Mouse (Mus musculus) limb, embryonic 10.5 days (tissue): ENCODE data around the gene 1700061G19Rik. TPM values are rescaled to one million over a fixed set of nuclear protein-coding genes. Genes with fewer than 3 reads are reported as not detected.

Experiments
- DNase-seq: peaks from one replicate; pipeline ENCODE4 v3.0.0-alpha.2; 2017; ENCODE audit warnings: low spot score
- H3K27ac ChIP-seq: fragments of 300-500 bp; sonication (generic); 2 replicates; pipeline ENCODE4 v1.5.1; 2016; ENCODE audit warnings: mild to moderate bottlenecking
- H3K27me3 ChIP-seq: fragments of 300-500 bp; sonication (generic); 2 replicates; pipeline ENCODE4 v1.6.1; 2016; ENCODE audit warnings: low read depth, mild to moderate bottlenecking; ENCODE audit not compliant: poor library complexity, severe bottlenecking
- H3K36me3 ChIP-seq: fragments of 300-500 bp; sonication (generic); 2 replicates; pipeline ENCODE4 v1.6.1; 2016; ENCODE audit warnings: mild to moderate bottlenecking, moderate library complexity
- H3K4me1 ChIP-seq: fragments of 300-500 bp; sonication (generic); 2 replicates; pipeline ENCODE4 v1.6.1; 2016
- H3K4me3 ChIP-seq: fragments of 300-500 bp; sonication (generic); 2 replicates; pipeline ENCODE4 v1.5.1; 2016; ENCODE audit warnings: mild to moderate bottlenecking, moderate library complexity
- H3K9me3 ChIP-seq: fragments of 300-500 bp; sonication (generic); replicated peaks from 2 replicates; pipeline ENCODE4 v1.6.1; 2016; ENCODE audit warnings: mild to moderate bottlenecking
- WGBS: fragments of 180-500 bp; shearing (Covaris S2); methylation state at CpG from one replicate; pipeline ENCODE4 v1.1.7; 2016; 5-methylcytosine and 5-hydroxymethylcytosine counted together
- polyA plus RNA-seq: library from polyadenylated mRNA; unstranded; fragments of >200 nt; fragmentation: Nextera tagmentation; extraction: Ambion mirVana; gene quantifications from 2 replicates; pipeline ENCODE4 v1.2.1, GENCODE M21; 2016

1700061G19Rik gene
- polyA plus RNA-seq, 1 experiment from 2014 or later = 0.73 TPM

GRCm38 (mm10) chr17:56876981-56877380, 1.7 kb downstream of the 1700061G19Rik start:
- DNase-seq = no peak
- Histone ChIP-seq H3K4me1 (no peaks in the 10 kb centered on the region), H3K36me3 (no peaks in the 10 kb centered on the region), H3K9me3 (no peaks in the 10 kb centered on the region), H3K4me3 (no peak overlapping the region), H3K27me3 (no peaks in the 10 kb centered on the region), H3K27ac (no peak overlapping the region)
- WGBS = 76% methylated on average over 8 of the region's 8 CpGs

- no peak for DNase-seq
- H3K27me3 ChIP-seq = no peaks in the 10 kb centered on the region
- 92% methylated on average over 19 of the region's 19 CpGs for WGBS
- no peaks in the 10 kb centered on the region for H3K9me3 ChIP-seq
- no peak overlapping the region for H3K27ac ChIP-seq
- H3K36me3 ChIP-seq = no peaks in the 10 kb centered on the region
- H3K4me3 ChIP-seq = no peak overlapping the region
- H3K4me1 ChIP-seq = no peaks in the 10 kb centered on the region
These were observed 2.1 kb downstream of the 1700061G19Rik start for GRCm38 (mm10) chr17:56877426-56877825.

- Histone ChIP-seq H3K27me3 (no peaks in the 10 kb centered on the region), H3K9me3 (no peaks in the 10 kb centered on the region), H3K27ac (no peak overlapping the region), H3K36me3 (peaks cover 12% of the 10 kb centered on the region), H3K4me1 (no peaks in the 10 kb centered on the region), H3K4me3 (no peak overlapping the region)
- WGBS = 50% methylated on average over 17 of the region's 17 CpGs
- DNase-seq = no peak
These were observed 8.3 kb downstream of the 1700061G19Rik start for GRCm38 (mm10) chr17:56883612-56884011.

GRCm38 (mm10) chr17:56884331-56884730, 9.1 kb downstream of the 1700061G19Rik start:
- H3K4me3 ChIP-seq = no peak overlapping the region
- no peaks in the 10 kb centered on the region for H3K9me3 ChIP-seq
- H3K4me1 ChIP-seq = no peaks in the 10 kb centered on the region
- DNase-seq = no peak
- WGBS = 86% methylated on average over 5 of the region's 5 CpGs
- no peaks in the 10 kb centered on the region for H3K27me3 ChIP-seq
- H3K36me3 ChIP-seq = peaks cover 19% of the 10 kb centered on the region
- H3K27ac ChIP-seq = no peak overlapping the region

- no peaks in the 10 kb centered on the region for H3K4me1 ChIP-seq
- peaks cover 24% of the 10 kb centered on the region for H3K36me3 ChIP-seq
- no peak overlapping the region for H3K4me3 ChIP-seq
- H3K9me3 ChIP-seq = no peaks in the 10 kb centered on the region
- no peak for DNase-seq
- WGBS = 93% methylated on average over 17 of the region's 17 CpGs
- no peaks in the 10 kb centered on the region for H3K27me3 ChIP-seq
- no peak overlapping the region for H3K27ac ChIP-seq
These were observed 9.5 kb downstream of the 1700061G19Rik start for GRCm38 (mm10) chr17:56884809-56885208.

- H3K36me3 ChIP-seq = peaks cover 55% of the 10 kb centered on the region
- 83% methylated on average over 2 of the region's 3 CpGs for WGBS
These were observed 12.8 kb downstream of the 1700061G19Rik start for GRCm38 (mm10) chr17:56888050-56888449.

GRCm38 (mm10) chr17:56890018-56890417, 14.7 kb downstream of the 1700061G19Rik start:
- DNase-seq = no peak
- Histone ChIP-seq H3K4me1 (no peaks in the 10 kb centered on the region), H3K27me3 (no peaks in the 10 kb centered on the region), H3K9me3 (no peaks in the 10 kb centered on the region), H3K4me3 (no peak overlapping the region), H3K27ac (no peak overlapping the region), H3K36me3 (peaks cover 75% of the 10 kb centered on the region)
- 95% methylated on average over 2 of the region's 2 CpGs for WGBS

More at GRCm38 (mm10) chr17:56888050-56888449, 12.8 kb downstream of the 1700061G19Rik start:
- no peak for DNase-seq
- Histone ChIP-seq H3K4me1 (no peaks in the 10 kb centered on the region), H3K27ac (no peak overlapping the region), H3K4me3 (no peak overlapping the region), H3K9me3 (no peaks in the 10 kb centered on the region), H3K27me3 (no peaks in the 10 kb centered on the region)

GRCm38 (mm10) chr17:56895368-56895918, 20.2 kb downstream of the 1700061G19Rik start:
- no peak for DNase-seq
- WGBS = 96% methylated on average over 9 of the region's 9 CpGs
- Histone ChIP-seq H3K9me3 (no peaks in the 10 kb centered on the region), H3K4me1 (no peaks in the 10 kb centered on the region), H3K27ac (no peak overlapping the region), H3K4me3 (no peak overlapping the region), H3K27me3 (no peaks in the 10 kb centered on the region), H3K36me3 (peaks cover 99% of the 10 kb centered on the region)

- 91% methylated on average over 6 of the region's 6 CpGs for WGBS
- Histone ChIP-seq H3K4me1 (no peaks in the 10 kb centered on the region), H3K9me3 (no peaks in the 10 kb centered on the region), H3K4me3 (no peak overlapping the region), H3K27me3 (no peaks in the 10 kb centered on the region), H3K36me3 (peaks cover 100% of the 10 kb centered on the region), H3K27ac (no peak overlapping the region)
- no peak for DNase-seq
These were observed 21.3 kb downstream of the 1700061G19Rik start for GRCm38 (mm10) chr17:56896513-56897129.

- H3K4me3 ChIP-seq = no peak overlapping the region
- 90% methylated on average over 7 of the region's 7 CpGs for WGBS
- H3K4me1 ChIP-seq = no peaks in the 10 kb centered on the region
- no peaks in the 10 kb centered on the region for H3K9me3 ChIP-seq
- peaks cover 100% of the 10 kb centered on the region for H3K36me3 ChIP-seq
- peak; percentile 73 for DNase-seq
- no peak overlapping the region for H3K27ac ChIP-seq
- H3K27me3 ChIP-seq = no peaks in the 10 kb centered on the region
These were observed 22.4 kb downstream of the 1700061G19Rik start for GRCm38 (mm10) chr17:56897630-56898195.

GRCm38 (mm10) chr17:56902698-56903097, 27.4 kb downstream of the 1700061G19Rik start:
- DNase-seq = no peak
- Histone ChIP-seq H3K27me3 (no peaks in the 10 kb centered on the region), H3K9me3 (no peaks in the 10 kb centered on the region), H3K4me3 (no peak overlapping the region), H3K36me3 (peaks cover 100% of the 10 kb centered on the region), H3K4me1 (no peaks in the 10 kb centered on the region), H3K27ac (no peak overlapping the region)
- WGBS = 93% methylated on average over 5 of the region's 5 CpGs

- Histone ChIP-seq H3K36me3 (peaks cover 100% of the 10 kb centered on the region), H3K4me1 (no peaks in the 10 kb centered on the region), H3K4me3 (no peak overlapping the region), H3K27ac (no peak overlapping the region), H3K27me3 (no peaks in the 10 kb centered on the region), H3K9me3 (no peaks in the 10 kb centered on the region)
- 91% methylated on average over 3 of the region's 3 CpGs for WGBS
- DNase-seq = no peak
These were observed 30.9 kb downstream of the 1700061G19Rik start for GRCm38 (mm10) chr17:56906166-56906565.

GRCm38 (mm10) chr17:56907096-56907495, 31.8 kb downstream of the 1700061G19Rik start:
- no peak for DNase-seq
- Histone ChIP-seq H3K36me3 (peaks cover 100% of the 10 kb centered on the region), H3K4me3 (no peak overlapping the region), H3K27me3 (no peaks in the 10 kb centered on the region), H3K9me3 (no peaks in the 10 kb centered on the region), H3K4me1 (no peaks in the 10 kb centered on the region), H3K27ac (no peak overlapping the region)
- WGBS = 93% methylated on average over 5 of the region's 5 CpGs
